Mouse (Mus musculus) MEL (cell line): ENCODE data around the gene Sapcd1. TPM values are rescaled to one million over a fixed set of nuclear protein-coding genes. Genes with fewer than 3 reads are reported as not detected.

Experiments
- DNase-seq: peaks from one replicate; pipeline ENCODE4 v3.0.0; 2011; ENCODE audit warnings: low read depth, low spot score
- H3K27ac ChIP-seq: 2 replicates; pipeline ENCODE4 v1.5.1; 2012; ENCODE audit warnings: low read depth, mild to moderate bottlenecking, control low read depth, low read length, moderate library complexity; ENCODE audit not compliant: control insufficient read depth
- H3K27me3 ChIP-seq, 2 experiments: fragments of 150-350 bp in 1 of 2; sonication (generic) in 1 of 2; 2 replicates each; pipeline ENCODE4 v1.6.1; 2012; ENCODE audit warnings: low read length in 2 of 2, mild to moderate bottlenecking in 2 of 2, improper control_type of control experiment in 1 of 2, moderate library complexity in 1 of 2; ENCODE audit not compliant: insufficient read depth in 2 of 2, control insufficient read depth in 1 of 2
- H3K36me3 ChIP-seq, 2 experiments: 2 replicates each; pipeline ENCODE4 v1.6.1; 2012 to 2014; ENCODE audit warnings: low read length in 2 of 2, improper control_type of control experiment in 1 of 2, inconsistent platforms in 1 of 2, mild to moderate bottlenecking in 1 of 2; ENCODE audit not compliant: insufficient read depth in 2 of 2, control insufficient read depth in 1 of 2
- H3K4me1 ChIP-seq, 2 experiments: fragments of 150-350 bp in 1 of 2; sonication (generic) in 1 of 2; 2 replicates each; pipeline ENCODE4 v1.6.1; 2012; ENCODE audit warnings: low read length in 2 of 2, improper control_type of control experiment in 1 of 2, mild to moderate bottlenecking in 1 of 2; ENCODE audit not compliant: insufficient read depth in 2 of 2, control insufficient read depth in 1 of 2
- H3K4me3 ChIP-seq, 2 experiments: fragments of 150-350 bp in 1 of 2; sonication (generic) in 1 of 2; 2 replicates each; pipeline ENCODE4 v1.5.1; 2012; ENCODE audit warnings: low read depth in 2 of 2, low read length in 2 of 2, mild to moderate bottlenecking in 2 of 2, moderate library complexity in 2 of 2, control low read depth in 1 of 2, improper control_type of control experiment in 1 of 2; ENCODE audit not compliant: control insufficient read depth in 1 of 2, insufficient read depth in 1 of 2
- H3K79me2 ChIP-seq: 2 replicates; pipeline ENCODE4 v1.6.1; 2012; ENCODE audit warnings: mild to moderate bottlenecking, low read length, moderate library complexity; ENCODE audit not compliant: control insufficient read depth, poor library complexity, insufficient read depth
- H3K9ac ChIP-seq: 2 replicates; pipeline ENCODE4 v1.6.1; 2012; ENCODE audit warnings: low read depth, mild to moderate bottlenecking, control low read depth, low read length, moderate library complexity; ENCODE audit not compliant: control insufficient read depth, poor library complexity, severe bottlenecking
- H3K9me3 ChIP-seq: fragments of 150-350 bp; sonication (generic); replicated peaks from 2 replicates; pipeline ENCODE4 v1.6.1; 2012; ENCODE audit warnings: mild to moderate bottlenecking, low read length, improper control_type of control experiment, moderate library complexity; ENCODE audit not compliant: insufficient read depth
- BHLHE40 ChIP-seq: IDR thresholded peaks from 2 replicates; pipeline ENCODE4 v1.6.1; 2012; ENCODE audit warnings: low read depth, mild to moderate bottlenecking, inconsistent platforms, low read length, improper control_type of control experiment, borderline replicate concordance
- CHD1 ChIP-seq: IDR thresholded peaks from 2 replicates; pipeline ENCODE4 v1.6.1; 2012; ENCODE audit warnings: low read depth, mild to moderate bottlenecking, inconsistent platforms, low read length, improper control_type of control experiment
- CHD2 ChIP-seq: IDR thresholded peaks from 2 replicates; pipeline ENCODE4 v1.6.1; 2011; ENCODE audit warnings: low read length, improper control_type of control experiment
- E2F4 ChIP-seq: IDR thresholded peaks from 2 replicates; pipeline ENCODE4 v1.6.1; 2011; ENCODE audit warnings: low read depth, low read length, improper control_type of control experiment, borderline replicate concordance
- ELF1 ChIP-seq: IDR thresholded peaks from 2 replicates; pipeline ENCODE4 v1.6.1; 2014; ENCODE audit warnings: low read depth, mild to moderate bottlenecking, inconsistent platforms, low read length, improper control_type of control experiment, moderate library complexity
- EP300 ChIP-seq, 2 experiments: IDR thresholded peaks; 2 replicates each; pipeline ENCODE4 v1.6.1; 2011; ENCODE audit warnings: improper control_type of control experiment in 2 of 2, low read length in 2 of 2, low read depth in 1 of 2, mild to moderate bottlenecking in 1 of 2
- ETS1 ChIP-seq: IDR thresholded peaks from 2 replicates; pipeline ENCODE4 v1.6.1; 2012; ENCODE audit warnings: low read depth, mild to moderate bottlenecking, inconsistent platforms, low read length, improper control_type of control experiment, moderate library complexity
- GABPA ChIP-seq: IDR thresholded peaks from 2 replicates; pipeline ENCODE4 v1.6.1; 2012; ENCODE audit warnings: low read depth, mild to moderate bottlenecking, inconsistent platforms, low read length, improper control_type of control experiment, moderate library complexity
- GATA1 ChIP-seq: IDR thresholded peaks from 2 replicates; pipeline ENCODE4 v1.6.1; 2011; ENCODE audit warnings: low read depth, low read length, improper control_type of control experiment
- JUND ChIP-seq: IDR thresholded peaks from 2 replicates; pipeline ENCODE4 v1.6.1; 2011; ENCODE audit warnings: low read depth, mild to moderate bottlenecking, improper control_type of control experiment, low read length
- MAX ChIP-seq: IDR thresholded peaks from 2 replicates; pipeline ENCODE4 v1.6.1; 2011; ENCODE audit warnings: low read length, improper control_type of control experiment
- MYC ChIP-seq: IDR thresholded peaks from 2 replicates; pipeline ENCODE4 v1.6.1; 2011; ENCODE audit warnings: low read depth, mild to moderate bottlenecking, low read length, improper control_type of control experiment, moderate library complexity
- NELFE ChIP-seq: IDR thresholded peaks from 2 replicates; pipeline ENCODE4 v1.6.1; 2011; ENCODE audit warnings: low read depth, low read length, improper control_type of control experiment
- NRF1 ChIP-seq: IDR thresholded peaks from 2 replicates; pipeline ENCODE4 v1.6.1; 2014; ENCODE audit warnings: low read depth, mild to moderate bottlenecking, inconsistent platforms, low read length, improper control_type of control experiment, moderate library complexity; ENCODE audit not compliant: poor library complexity, insufficient read depth, severe bottlenecking
- POLR2A ChIP-seq, 2 experiments: IDR thresholded peaks; 2 replicates each; pipeline ENCODE4 v1.6.1; 2011 to 2012; ENCODE audit warnings: low read length in 2 of 2, mild to moderate bottlenecking in 2 of 2, control low read depth in 1 of 2, improper control_type of control experiment in 1 of 2, low read depth in 1 of 2, moderate library complexity in 1 of 2; ENCODE audit not compliant: control insufficient read depth in 1 of 2, insufficient read depth in 1 of 2, poor library complexity in 1 of 2
- RAD21 ChIP-seq: IDR thresholded peaks from 2 replicates; pipeline ENCODE4 v1.6.1; 2011; ENCODE audit warnings: mild to moderate bottlenecking, low read depth, low read length, improper control_type of control experiment
- RCOR1 ChIP-seq: IDR thresholded peaks from 2 replicates; pipeline ENCODE4 v1.6.1; 2012; ENCODE audit warnings: low read depth, mild to moderate bottlenecking, inconsistent platforms, low read length, improper control_type of control experiment
- TAL1 ChIP-seq: IDR thresholded peaks from 2 replicates; pipeline ENCODE4 v1.6.1; 2012; ENCODE audit warnings: mild to moderate bottlenecking, inconsistent platforms, low read length, moderate library complexity, mixed read lengths
- TBP ChIP-seq: IDR thresholded peaks from 2 replicates; pipeline ENCODE4 v1.8.0; 2011; ENCODE audit warnings: low read depth, low read length, improper control_type of control experiment
- UBTF ChIP-seq: IDR thresholded peaks from 2 replicates; pipeline ENCODE4 v1.6.1; 2012; ENCODE audit warnings: low read depth, mild to moderate bottlenecking, inconsistent platforms, low read length, improper control_type of control experiment, moderate library complexity, borderline replicate concordance; ENCODE audit not compliant: insufficient read depth
- USF2 ChIP-seq, 2 experiments: IDR thresholded peaks; 2 replicates each; pipeline ENCODE4 v1.6.1; 2011 to 2012; ENCODE audit warnings: improper control_type of control experiment in 2 of 2, low read length in 2 of 2, borderline replicate concordance in 1 of 2, inconsistent platforms in 1 of 2, low read depth in 1 of 2, mild to moderate bottlenecking in 1 of 2; ENCODE audit not compliant: insufficient read depth in 1 of 2
- polyA plus RNA-seq, 2 experiments: library from polyadenylated mRNA; stranded (reverse) in 1 of 2; unstranded in 1 of 2; fragments of >175 nt in 1 of 2; fragments of >200 nt in 1 of 2; gene quantifications; 2 replicates each; pipeline versions ENCODE4 v1.2.1 to v1.2.4; 2012; ENCODE audit warnings: low replicate concordance in 2 of 2, low read depth in 1 of 2; ENCODE audit not compliant: insufficient read length in 2 of 2, insufficient read depth in 1 of 2, missing spikeins in 1 of 2
- total RNA-seq: library from RNA; depleted of rRNA; stranded (reverse); fragments of 300-350 nt; gene quantifications from 2 replicates; pipeline ENCODE4 v1.2.3, GENCODE M21; 2012

The Sapcd1 gene
- total and polyA plus RNA-seq, 3 experiments, result 124 to 164 TPM; not detected in 1

DNA sequence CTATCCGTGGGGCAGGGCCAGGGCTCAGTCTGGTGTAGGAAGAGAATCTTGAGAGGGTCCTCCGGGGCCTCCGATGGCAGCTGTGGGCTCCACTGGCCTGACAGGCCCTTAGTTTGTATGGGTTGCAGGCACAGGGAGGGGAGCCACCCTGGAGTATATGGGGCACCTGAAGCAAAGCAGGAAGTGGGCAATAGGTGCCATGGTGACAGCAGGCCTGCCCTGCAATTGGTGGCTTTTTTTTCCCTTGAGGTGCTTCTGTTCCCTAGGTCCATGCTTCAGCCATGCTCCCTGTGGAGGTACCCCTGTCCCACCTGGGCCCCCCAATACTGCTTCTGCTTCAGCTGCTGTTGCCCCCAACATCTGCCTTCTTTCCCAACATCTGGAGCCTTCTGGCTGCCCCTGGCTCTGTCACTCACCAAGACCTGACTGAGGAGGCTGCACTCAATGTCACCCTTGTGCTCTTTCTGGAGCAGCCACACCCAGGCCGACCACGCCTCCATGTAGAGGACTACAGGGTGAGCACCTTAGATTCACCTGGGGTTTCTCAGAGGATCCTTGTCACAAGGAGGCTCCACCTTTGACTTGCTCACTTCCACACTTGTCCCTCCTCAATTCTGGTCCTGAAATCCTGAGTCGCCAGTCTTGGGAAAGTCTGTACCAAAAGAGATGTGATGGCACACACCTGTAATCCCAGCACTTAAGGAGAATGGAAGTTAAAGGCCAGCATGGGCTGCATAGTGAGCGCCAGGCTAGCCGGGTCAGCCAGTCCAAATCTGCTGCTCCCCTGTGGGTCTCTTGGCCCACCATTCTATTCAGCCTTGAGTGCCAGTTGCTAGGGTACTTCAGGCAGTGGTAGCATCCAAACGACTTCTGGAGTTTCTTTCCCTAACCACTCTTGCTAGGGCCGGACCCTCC is 10.8 kb downstream of the Sapcd1 start (continued):
- peak in 1 of 2 experiments; percentile 31; a peak in 1 of 4 replicates for TF ChIP-seq POLR2A (IDR thresholded peaks at IDR 0.05; ENCODE audit: control insufficient read depth in 1 of 2, insufficient read depth in 1 of 2, low read depth in 1 of 2, low read length in 2 of 2, poor library complexity in 1 of 2)

GRCm38 (mm10) chr17:35016376-35016775 is 11.4 kb downstream of the Sapcd1 start, which contains the start of gene Vwa7:
Gene Vwa7 (plus strand): TSS chr17:35016579.
- Histone ChIP-seq H3K27me3 (no peaks in the 10 kb centered on the region), H3K4me1 (peaks cover 0 to 23% of the 10 kb centered on the region in 2 experiments; a peak in 3 of 4 replicates), H3K9ac (0 out of 2 replicates have a peak within 1 kb of the TSS, but pooled peaks have one; percentile 14), H3K4me3 (no peak within 1 kb of the TSS), H3K79me2 (no peaks in the 10 kb centered on the region), H3K27ac (no peak within 1 kb of the TSS), H3K36me3 (peaks cover 0 to 13% of the 10 kb centered on the region in 2 experiments; a peak in 3 of 4 replicates), H3K9me3 (no peaks in the 10 kb centered on the region)
- TF ChIP-seq GABPA, result no peak
- no peak for TF ChIP-seq TAL1
- no peak for TF ChIP-seq ELF1
- TF ChIP-seq JUND, result no peak
- no peak for TF ChIP-seq USF2 (IDR thresholded peaks at IDR 0.05; ENCODE audit: borderline replicate concordance in 1 of 2, insufficient read depth in 1 of 2, low read depth in 1 of 2, low read length in 2 of 2)
- no peak for TF ChIP-seq GATA1
- no peak for TF ChIP-seq RAD21
- no peak for TF ChIP-seq E2F4
- no peak for TF ChIP-seq MAX
- TF ChIP-seq RCOR1, result no peak
- no peak for TF ChIP-seq NRF1
- no peak for TF ChIP-seq CHD1
- TF ChIP-seq MYC, result no peak
- TF ChIP-seq NELFE, result no peak
- TF ChIP-seq POLR2A (IDR thresholded peaks at IDR 0.05; ENCODE audit: control insufficient read depth in 1 of 2, insufficient read depth in 1 of 2, low read depth in 1 of 2, low read length in 2 of 2, poor library complexity in 1 of 2), result no peak
- peak; percentile 56 for DNase-seq

- peaks cover 0 to 13% of the 10 kb centered on the region in 2 experiments; a peak in 3 of 4 replicates for H3K4me1 ChIP-seq
Observed at GRCm38 (mm10) chr17:35015296-35015695, 12.5 kb downstream of the Sapcd1 start.

More at GRCm38 (mm10) chr17:35015296-35015695, 12.5 kb downstream of the Sapcd1 start:
- H3K36me3 ChIP-seq, result peaks cover 0 to 9% of the 10 kb centered on the region in 2 experiments; a peak in 3 of 4 replicates
- no peaks in the 10 kb centered on the region for H3K79me2 ChIP-seq
- H3K27ac ChIP-seq, result no peak overlapping the region
- no peaks in the 10 kb centered on the region for H3K9me3 ChIP-seq
- no peak overlapping the region for H3K9ac ChIP-seq
- no peak for DNase-seq
- TF ChIP-seq POLR2A (IDR thresholded peaks at IDR 0.05; ENCODE audit: control insufficient read depth in 1 of 2, insufficient read depth in 1 of 2, low read depth in 1 of 2, low read length in 2 of 2, poor library complexity in 1 of 2) (no peak), EP300 (IDR thresholded peaks at IDR 0.05; ENCODE audit: low read depth in 1 of 2, low read length in 2 of 2) (no peak), CHD2 (no peak), TBP (no peak), UBTF (no peak), E2F4 (no peak), ETS1 (no peak), BHLHE40 (no peak)
- TF ChIP-seq, all 39 proteins: peak for 0
- Histone ChIP-seq H3K4me3 (no peak overlapping the region), H3K27me3 (no peaks in the 10 kb centered on the region)
